Mouse (Mus musculus): Measurements from ENCODE around the gene Syn3.

DNA sequence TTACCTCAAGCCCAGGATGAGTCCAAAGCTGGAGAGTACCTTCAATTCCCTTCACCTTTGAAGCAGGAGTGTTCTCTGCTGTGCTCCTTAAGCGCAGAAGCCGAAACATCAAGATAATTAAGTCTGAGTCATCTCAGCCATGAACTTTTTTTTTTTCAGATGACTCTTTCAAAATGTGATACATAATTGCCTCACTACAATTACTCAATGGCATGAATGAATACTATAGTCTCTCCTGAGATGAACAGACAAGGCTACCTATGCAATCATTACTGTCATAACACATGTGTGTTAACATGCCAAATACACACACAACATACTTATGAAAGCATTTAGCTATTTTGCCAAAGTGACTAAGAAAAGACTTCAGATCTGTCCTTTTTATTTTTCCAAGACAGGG is 486.9 kb downstream of the Syn3 start, which contains the start of gene Bpifc:
- TF ChIP-seq CTCF (IDR thresholded peaks at IDR 0.05; ENCODE audit: low read depth, low read length) (no peak), EP300 (IDR thresholded peaks at IDR 0.05; ENCODE audit: insufficient read depth, low read depth, low read length) (no peak), POLR2A (IDR thresholded peaks at IDR 0.05; ENCODE audit: insufficient read depth, low read length) (no peak)

All from ES-Bruce4 (cell line).